In genomic region chr11:86683395-86684125, GRCm38 (mm10) we compare ENCODE assay signal across 8 mouse cellular contexts. TPM values are rescaled to one million over a fixed set of nuclear protein-coding genes. Genes with fewer than 3 reads are reported as not detected.
DNase-seq lines count a peak whose midpoint lies in the region; ATAC-seq and TF ChIP-seq lines count a peak whose summit lies in the region.

Gene Vmp1, minus strand, starts transcription at chr11:86683836.
Gene Ptrh2, plus strand, starts transcription at chr11:86683985.

- DNase-seq in 416B (ENCODE audit: low read depth), result peak; percentile 98
- DNase-seq in heart, adult 8-10 months (ENCODE audit: low spot score), result peak; percentile 87
- peak; percentile 95 for DNase-seq in kidney, adult 9 months
- peak; percentile 95 for DNase-seq in limb, embryonic 14.5 days (ENCODE audit: low spot score)
- DNase-seq in midbrain, postnatal 0 days (ENCODE audit: low spot score), result peak; percentile 98
- DNase-seq in spleen, postnatal 14 days (ENCODE audit: low spot score in 2 of 2), result peak; percentile 78 to 87

- H3K9me3 ChIP-seq in embryonic facial prominence, embryonic 15.5 days (replicated peaks), result no peaks in the 10 kb centered on the region
- H3K9me3 ChIP-seq in limb, embryonic 14.5 days (ENCODE audit: control insufficient read depth, low read length), result no peaks in the 10 kb centered on the region
- H3K9me3 ChIP-seq in midbrain, postnatal 0 days (ENCODE audit: low read length), result no peaks in the 10 kb centered on the region

- no peak; the same call in 1 of the 2 replicates for TF ChIP-seq POLR2A in bone marrow, adult 2 months (IDR thresholded peaks at IDR 0.05; ENCODE audit: borderline replicate concordance, control insufficient read depth, low read depth, low read length)
- peak; percentile 26; the same call in 1 of the 2 replicates for TF ChIP-seq POLR2A in limb, embryonic 14.5 days (IDR thresholded peaks at IDR 0.05; ENCODE audit: borderline replicate concordance, extremely low read depth, insufficient read depth, insufficient read length)

- under 1% methylated on average over 56 of the region's 56 CpGs for WGBS in bone marrow, adult 2 months
- WGBS in embryonic facial prominence, embryonic 15.5 days, result under 1% methylated on average over 56 of the region's 56 CpGs
- WGBS in limb, embryonic 14.5 days, result 3% methylated on average over 55 of the region's 56 CpGs
- WGBS in midbrain, postnatal 0 days, result under 1% methylated on average over 56 of the region's 56 CpGs

- H3K27ac ChIP-seq in bone marrow, adult 2 months (ENCODE audit: control insufficient read depth, insufficient read depth, low read depth, low read length, poor library complexity), result peak within 1 kb of the TSS; percentile 94
- H3K27ac ChIP-seq in embryonic facial prominence, embryonic 15.5 days (replicated peaks), result peak within 1 kb of the TSS; percentile 93
- peak within 1 kb of the TSS; percentile 88 for H3K27ac ChIP-seq in limb, embryonic 14.5 days (replicated peaks; ENCODE audit: low read depth, low read length)
- H3K27ac ChIP-seq in midbrain, postnatal 0 days (ENCODE audit: low read depth, low read length), result peak within 1 kb of the TSS; percentile 79

- ATAC-seq in embryonic facial prominence, embryonic 15.5 days (ENCODE audit: insufficient number of reproducible peaks, low FRiP score, low TSS enrichment, low read depth), result peak; percentile 91
- peak; percentile 94 for ATAC-seq in limb, embryonic 14.5 days (ENCODE audit: low FRiP score, low read depth)
- ATAC-seq in midbrain, postnatal 0 days (ENCODE audit: low FRiP score), result peak; percentile 96

- no peaks in the 10 kb centered on the region; the same call in 1 of the 2 replicates for H3K4me1 ChIP-seq in bone marrow, adult 2 months (ENCODE audit: control insufficient read depth, insufficient read depth, low read length)
- peaks cover 18% of the 10 kb centered on the region for H3K4me1 ChIP-seq in embryonic facial prominence, embryonic 15.5 days
- H3K4me1 ChIP-seq in limb, embryonic 14.5 days (ENCODE audit: control insufficient read depth, insufficient read depth, low read length), result peaks cover 14% of the 10 kb centered on the region
- H3K4me1 ChIP-seq in midbrain, postnatal 0 days (ENCODE audit: insufficient read depth, low read length), result peaks cover 10% of the 10 kb centered on the region

- H3K4me3 ChIP-seq in bone marrow, adult 2 months (replicated peaks; ENCODE audit: control insufficient read depth, low read depth, low read length), result peak within 1 kb of the TSS; percentile 75
- peak within 1 kb of the TSS; percentile 85 for H3K4me3 ChIP-seq in embryonic facial prominence, embryonic 15.5 days (replicated peaks)
- peak within 1 kb of the TSS; percentile 83 for H3K4me3 ChIP-seq in limb, embryonic 14.5 days (replicated peaks; ENCODE audit: low read length)
- peak within 1 kb of the TSS; percentile 92 for H3K4me3 ChIP-seq in midbrain, postnatal 0 days (ENCODE audit: low read depth, low read length)

- peak within 1 kb of the TSS; percentile 91 for H3K9ac ChIP-seq in embryonic facial prominence, embryonic 15.5 days
- peak within 1 kb of the TSS; percentile 78 for H3K9ac ChIP-seq in limb, embryonic 14.5 days (ENCODE audit: low read depth, low read length, severe bottlenecking)
- peak within 1 kb of the TSS; percentile 89 for H3K9ac ChIP-seq in midbrain, postnatal 0 days (replicated peaks; ENCODE audit: low read length, poor library complexity, severe bottlenecking)

- H3K27me3 ChIP-seq in embryonic facial prominence, embryonic 15.5 days, result no peaks in the 10 kb centered on the region
- no peaks in the 10 kb centered on the region for H3K27me3 ChIP-seq in limb, embryonic 14.5 days (ENCODE audit: control insufficient read depth, insufficient read depth, low read length)
- H3K27me3 ChIP-seq in midbrain, postnatal 0 days (ENCODE audit: insufficient read depth, low read length), result no peaks in the 10 kb centered on the region

- H3K36me3 ChIP-seq in embryonic facial prominence, embryonic 15.5 days, result peaks cover 11% of the 10 kb centered on the region; the same call in 1 of the 2 replicates
- H3K36me3 ChIP-seq in limb, embryonic 14.5 days (ENCODE audit: control insufficient read depth, insufficient read depth, low read length), result peaks cover 6% of the 10 kb centered on the region
- no peaks in the 10 kb centered on the region for H3K36me3 ChIP-seq in midbrain, postnatal 0 days (ENCODE audit: insufficient read depth, low read length)

- H3K4me2 ChIP-seq in embryonic facial prominence, embryonic 15.5 days (replicated peaks), result peak within 1 kb of the TSS; percentile 79
- H3K4me2 ChIP-seq in limb, embryonic 14.5 days (replicated peaks; ENCODE audit: low read depth, low read length, severe bottlenecking), result peak within 1 kb of the TSS; percentile 76
- peak within 1 kb of the TSS; percentile 79 for H3K4me2 ChIP-seq in midbrain, postnatal 0 days (ENCODE audit: low read depth, low read length, poor library complexity, severe bottlenecking)

- TF ChIP-seq CTCF in bone marrow, adult 2 months (IDR thresholded peaks at IDR 0.05; ENCODE audit: control insufficient read depth, insufficient read depth, low read length), result no peak
- no peak for TF ChIP-seq CTCF in midbrain, postnatal 0 days (IDR thresholded peaks at IDR 0.05)

RNA-seq across cellular contexts. Expression of gene Vmp1, which starts in this region (rescaled TPM):
- polyA plus RNA-seq in bone marrow, adult 2 months (2011; ENCODE audit: insufficient read depth, insufficient read length, low replicate concordance, missing spikeins), result 65.9 and 88.4 TPM in 2 replicates
- 82.8 and 87.6 TPM in 2 replicates for polyA plus RNA-seq in embryonic facial prominence, embryonic 15.5 days (2015; fragmentation: Nextera tagmentation; extraction: Ambion mirVana)
- total RNA-seq in heart, adult 8-10 months (2022), result 10 to 100 TPM; 60.2 to 77.1 (median 64.7) TPM
- polyA plus RNA-seq in limb, embryonic 14.5 days (2012; rRNA removed), result 39.9 and 49.5 TPM in 2 replicates
- polyA plus RNA-seq in limb, embryonic 14.5 days (2014; fragmentation: Nextera tagmentation; extraction: Ambion mirVana), result 98.3 and 102 TPM in 2 replicates
- total RNA-seq in midbrain, postnatal 0 days (2014; rRNA removed), result 45.3 and 73.0 TPM in 2 replicates
- 136 TPM in 2 replicates for polyA plus RNA-seq in midbrain, postnatal 0 days (2015; fragmentation: Nextera tagmentation; extraction: Ambion mirVana)

RNA-seq across cellular contexts. Expression of gene Ptrh2, which starts in this region (rescaled TPM):
- 12.2 and 14.3 TPM in 2 replicates for polyA plus RNA-seq in bone marrow, adult 2 months (2011; ENCODE audit: insufficient read depth, insufficient read length, low replicate concordance, missing spikeins)
- polyA plus RNA-seq in embryonic facial prominence, embryonic 15.5 days (2015; fragmentation: Nextera tagmentation; extraction: Ambion mirVana), result 29.4 and 30.2 TPM in 2 replicates
- total RNA-seq in heart, adult 8-10 months (2022), result 1 to 10 TPM; 6.6 to 7.3 (median 7.1) TPM
- 13.4 and 19.1 TPM in 2 replicates for polyA plus RNA-seq in limb, embryonic 14.5 days (2012; rRNA removed)
- 31.3 and 32.3 TPM in 2 replicates for polyA plus RNA-seq in limb, embryonic 14.5 days (2014; fragmentation: Nextera tagmentation; extraction: Ambion mirVana)
- total RNA-seq in midbrain, postnatal 0 days (2014; rRNA removed), result 14.8 and 15.8 TPM in 2 replicates
- polyA plus RNA-seq in midbrain, postnatal 0 days (2015; fragmentation: Nextera tagmentation; extraction: Ambion mirVana), result 22.5 and 22.8 TPM in 2 replicates

Comparison
In these comparisons a context has a peak if more than half of its experiments do, and no peak if none do; other contexts are left out.
1. Peak in every context shown above with its lines: DNase-seq, ATAC-seq, H3K4me3 ChIP-seq and H3K27ac ChIP-seq.